Mouse (Mus musculus) spleen, adult 2 months (tissue): ENCODE data around the gene Sh3pxd2b.

Source experiments
- CTCF ChIP-seq: fragments of 200-500 bp; IDR thresholded peaks from 2 replicates; pipeline ENCODE4 v1.5.1; 2011; ENCODE audit warnings: mild to moderate bottlenecking, inconsistent platforms; ENCODE audit not compliant: insufficient read depth, insufficient read length, insufficient replicate concordance; ENCODE audit errors: extremely low read depth
- POLR2A ChIP-seq: fragments of 200-500 bp; IDR thresholded peaks from 2 replicates; pipeline ENCODE4 v1.6.1; 2011; ENCODE audit warnings: low read depth, low read length, inconsistent platforms

GRCm38 (mm10) chr11:32424600-32424999 is 77.0 kb downstream of the Sh3pxd2b start:
- no peak for TF ChIP-seq CTCF
- TF ChIP-seq POLR2A: no peak
